Mouse (Mus musculus): Measurements from ENCODE around the gene Uck1.

The Uck1 gene

GRCm38 (mm10) chr2:32258887-32259533, 949 bp downstream of the Uck1 start:
- DNase-seq (ENCODE audit: low spot score) = no peak

- DNase-seq (ENCODE audit: low spot score) = no peak
Measured at GRCm38 (mm10) chr2:32256273-32256672, 3.7 kb downstream of the Uck1 start.

- no peak for DNase-seq (ENCODE audit: low spot score)
Measured at GRCm38 (mm10) chr2:32254563-32254962, 5.4 kb downstream of the Uck1 start.

- peak; percentile 68 for DNase-seq (ENCODE audit: low spot score)
Measured at GRCm38 (mm10) chr2:32253352-32253751, 6.6 kb downstream of the Uck1 start.

GRCm38 (mm10) chr2:32252658-32253057, 7.3 kb downstream of the Uck1 start:
- peak; percentile 78 for DNase-seq (ENCODE audit: low spot score)

- DNase-seq (ENCODE audit: low spot score) = peak; percentile 60
Measured at GRCm38 (mm10) chr2:32251791-32252527, 8.0 kb downstream of the Uck1 start.

GRCm38 (mm10) chr2:32248377-32249361, 11.3 kb downstream of the Uck1 start:
- DNase-seq (ENCODE audit: low spot score) = peak; percentile 55

GRCm38 (mm10) chr2:32246741-32247140, 13.2 kb downstream of the Uck1 start:
- DNase-seq (ENCODE audit: low spot score) = no peak

GRCm38 (mm10) chr2:32242986-32243385, 17.0 kb downstream of the Uck1 start:
- no peak for DNase-seq (ENCODE audit: low spot score)

GRCm38 (mm10) chr2:32240591-32240990, 19.4 kb downstream of the Uck1 start:
- DNase-seq (ENCODE audit: low spot score) = no peak

GRCm38 (mm10) chr2:32238708-32239435, 21.1 kb downstream of the Uck1 start:
- no peak for DNase-seq (ENCODE audit: low spot score)

GRCm38 (mm10) chr2:32237571-32237970, 22.4 kb downstream of the Uck1 start:
- DNase-seq (ENCODE audit: low spot score) = no peak

- peak; percentile 57 for DNase-seq (ENCODE audit: low spot score)
Measured at GRCm38 (mm10) chr2:32236760-32237487, 23.0 kb downstream of the Uck1 start.

- DNase-seq (ENCODE audit: low spot score) = peak; percentile 92
Measured at GRCm38 (mm10) chr2:32235886-32236759, 23.8 kb downstream of the Uck1 start, which contains the start of gene Pomt1. TSS of gene Pomt1 (plus strand) at chr2:32236590.

- no peak for DNase-seq (ENCODE audit: low spot score)
Measured at GRCm38 (mm10) chr2:32235433-32235832, 24.5 kb downstream of the Uck1 start.

GRCm38 (mm10) chr2:32222057-32222456, 37.9 kb downstream of the Uck1 start:
- DNase-seq (ENCODE audit: low spot score) = no peak

- no peak for DNase-seq (ENCODE audit: low spot score)
Measured at GRCm38 (mm10) chr2:32221577-32221976, 38.4 kb downstream of the Uck1 start.

- no peak for DNase-seq (ENCODE audit: low spot score)
Measured at GRCm38 (mm10) chr2:32220969-32221368, 39.0 kb downstream of the Uck1 start.

GRCm38 (mm10) chr2:32220021-32220420, 39.9 kb downstream of the Uck1 start:
- DNase-seq (ENCODE audit: low spot score) = no peak

- no peak for DNase-seq (ENCODE audit: low spot score)
Measured at GRCm38 (mm10) chr2:32219501-32219900, 40.5 kb downstream of the Uck1 start.

Data from testis, postnatal 14 days (tissue).